Mouse (Mus musculus) stomach, embryonic 14.5 days (tissue): ENCODE results near the gene Smoc1. TPM values are rescaled to one million over a fixed set of nuclear protein-coding genes. Genes with fewer than 3 reads are reported as not detected.

ENCODE experiments used
- ATAC-seq: fragments of 200-750 bp; cut with Nextera tagmentation; 2 replicates; pipeline ENCODE4 v1.8.0; 2017; ENCODE audit warnings: low read depth, moderate TSS enrichment; ENCODE audit not compliant: insufficient number of reproducible peaks, insufficient read depth, low FRiP score
- H3K27ac ChIP-seq: fragments of 300-500 bp; sonication (generic); 2 replicates; pipeline ENCODE4 v1.5.1; 2014; ENCODE audit warnings: mild to moderate bottlenecking, low read length, moderate library complexity, mixed read lengths
- H3K27me3 ChIP-seq: fragments of 300-500 bp; sonication (generic); 2 replicates; pipeline ENCODE4 v1.6.1; 2014; ENCODE audit warnings: low read length, control low read depth, mixed read lengths; ENCODE audit not compliant: control insufficient read depth, insufficient read depth
- H3K36me3 ChIP-seq: fragments of 300-500 bp; sonication (generic); 2 replicates; pipeline ENCODE4 v1.6.1; 2014; ENCODE audit warnings: mild to moderate bottlenecking, control low read depth, low read length, moderate library complexity, mixed read lengths; ENCODE audit not compliant: control insufficient read depth, insufficient read depth
- H3K4me1 ChIP-seq: fragments of 300-500 bp; sonication (generic); 2 replicates; pipeline ENCODE4 v1.6.1; 2014; ENCODE audit warnings: low read length, control low read depth, mixed read lengths; ENCODE audit not compliant: control insufficient read depth, insufficient read depth
- H3K4me2 ChIP-seq: fragments of 300-500 bp; sonication (generic); replicated peaks from 2 replicates; pipeline ENCODE4 v1.6.1; 2014; ENCODE audit warnings: low read depth, low read length, control low read depth
- H3K4me3 ChIP-seq: fragments of 300-500 bp; sonication (generic); 2 replicates; pipeline ENCODE4 v1.5.1; 2014; ENCODE audit warnings: low read depth, low read length, control low read depth
- H3K9ac ChIP-seq: fragments of 300-500 bp; sonication (generic); replicated peaks from 2 replicates; pipeline ENCODE4 v1.6.1; 2014; ENCODE audit warnings: low read depth, mild to moderate bottlenecking, control low read depth, low read length, moderate library complexity, mixed read lengths
- H3K9me3 ChIP-seq: fragments of 300-500 bp; sonication (generic); 2 replicates; pipeline ENCODE4 v1.6.1; 2016; ENCODE audit warnings: low read depth, low read length, control low read depth; ENCODE audit not compliant: control insufficient read depth
- WGBS: fragments of 180-500 bp; shearing (Covaris S2); extraction: QIAGEN DNeasy Blood & Tissue Kit; methylation state at CpG from one replicate; pipeline ENCODE4 v1.1.7; 2014; 5-methylcytosine and 5-hydroxymethylcytosine counted together
- polyA plus RNA-seq: library from polyadenylated mRNA; unstranded; fragments of >200 nt; fragmentation: Nextera tagmentation; extraction: Ambion mirVana; gene quantifications from 2 replicates; pipeline ENCODE4 v1.2.1, GENCODE M21; 2014

Smoc1 gene
- polyA plus RNA-seq, 1 experiment from 2014 or later = 4.7 TPM

- no peaks in the 10 kb centered on the region for H3K27me3 ChIP-seq
- H3K9me3 ChIP-seq = no peaks in the 10 kb centered on the region
- peaks cover 4% of the 10 kb centered on the region; the same call in 1 of the 2 replicates for H3K4me1 ChIP-seq
- 87% methylated on average over 5 of the region's 5 CpGs for WGBS
- no peak overlapping the region for H3K9ac ChIP-seq
- no peak overlapping the region for H3K27ac ChIP-seq
- no peak for ATAC-seq
- H3K4me3 ChIP-seq = no peak overlapping the region
- no peak overlapping the region for H3K4me2 ChIP-seq
- no peaks in the 10 kb centered on the region for H3K36me3 ChIP-seq
Measured at GRCm38 (mm10) chr12:81128693-81129092, 102.1 kb downstream of the Smoc1 start.

- no peak overlapping the region for H3K4me3 ChIP-seq
- H3K36me3 ChIP-seq = no peaks in the 10 kb centered on the region
- no peak overlapping the region for H3K9ac ChIP-seq
- H3K27ac ChIP-seq = no peak overlapping the region
- H3K27me3 ChIP-seq = no peaks in the 10 kb centered on the region
- ATAC-seq = no peak
- no peak overlapping the region for H3K4me2 ChIP-seq
- WGBS = 26% methylated on average over 3 of the region's 3 CpGs
- peaks cover 4% of the 10 kb centered on the region; the same call in 1 of the 2 replicates for H3K4me1 ChIP-seq
- no peaks in the 10 kb centered on the region for H3K9me3 ChIP-seq
Measured at GRCm38 (mm10) chr12:81130692-81131091, 104.1 kb downstream of the Smoc1 start.

DNA sequence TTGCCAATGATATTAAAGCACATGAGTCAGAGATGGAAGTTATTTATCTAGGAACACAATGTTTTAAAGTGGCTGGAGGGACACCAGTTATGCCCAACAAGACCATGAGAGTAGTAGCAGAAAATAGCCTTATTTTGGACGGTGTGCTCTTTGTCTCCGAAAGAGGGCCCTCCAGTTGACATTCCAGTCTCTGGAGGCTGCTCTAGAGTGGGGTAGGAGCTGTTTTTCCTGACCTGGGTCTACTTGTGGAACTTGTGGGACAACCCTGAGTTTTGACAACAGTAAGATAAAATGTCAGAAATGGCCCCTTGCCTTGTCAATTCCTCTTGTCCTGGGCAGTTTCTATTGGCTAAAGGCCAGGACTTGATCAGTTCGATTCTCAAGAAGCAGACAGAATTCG, 104.5 kb downstream of the Smoc1 start:
- ATAC-seq = no peak
- Histone ChIP-seq H3K4me3 (no peak overlapping the region), H3K36me3 (no peaks in the 10 kb centered on the region), H3K4me2 (no peak overlapping the region), H3K27ac (no peak overlapping the region), H3K9me3 (no peaks in the 10 kb centered on the region), H3K4me1 (peaks cover 4% of the 10 kb centered on the region; the same call in 1 of the 2 replicates), H3K9ac (no peak overlapping the region), H3K27me3 (no peaks in the 10 kb centered on the region)
- 50% methylated on average over 4 of the region's 4 CpGs for WGBS

DNA sequence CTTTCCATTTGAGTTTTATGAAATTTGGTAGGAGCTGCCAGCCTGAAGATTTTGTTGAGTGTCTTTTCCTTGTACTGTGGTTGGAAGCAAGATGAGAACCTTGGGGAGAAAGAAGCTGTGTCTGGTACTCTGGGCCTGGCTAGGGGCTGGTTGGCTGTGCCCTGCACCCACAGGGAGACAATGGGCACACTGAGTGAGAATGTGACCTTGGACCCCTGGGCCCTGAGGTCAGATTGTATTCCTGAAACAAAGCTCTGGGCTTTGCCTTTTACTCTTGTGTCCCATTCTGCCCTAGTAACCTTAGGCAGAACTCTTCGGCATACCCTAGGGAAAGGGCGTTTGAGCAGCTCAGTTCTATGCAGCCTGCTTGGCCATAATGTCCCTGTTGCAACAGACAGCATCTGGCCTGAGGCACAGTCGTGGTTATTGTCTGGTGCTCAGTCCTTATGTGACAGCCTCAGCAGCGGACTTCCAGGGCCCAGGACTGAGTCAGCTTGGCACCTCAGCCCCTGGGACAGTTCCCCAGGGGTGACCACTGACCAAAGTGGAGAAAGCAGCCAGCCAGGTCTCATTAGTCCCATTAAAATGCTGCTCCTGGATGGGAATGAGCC, 106.6 kb downstream of the Smoc1 start:
- Histone ChIP-seq H3K9me3 (no peaks in the 10 kb centered on the region), H3K27ac (peak overlapping the region; percentile 10; the same call in 1 of the 2 replicates), H3K9ac (no peak overlapping the region), H3K36me3 (no peaks in the 10 kb centered on the region), H3K4me1 (peaks cover 7% of the 10 kb centered on the region; the same call in 1 of the 2 replicates), H3K4me2 (no peak overlapping the region), H3K27me3 (no peaks in the 10 kb centered on the region), H3K4me3 (no peak overlapping the region)
- 76% methylated on average over 4 of the region's 4 CpGs for WGBS
- ATAC-seq = no peak

GRCm38 (mm10) chr12:81138217-81138616, 111.6 kb downstream of the Smoc1 start:
- WGBS = 79% methylated on average over 6 of the region's 6 CpGs
- Histone ChIP-seq H3K9me3 (no peaks in the 10 kb centered on the region), H3K36me3 (no peaks in the 10 kb centered on the region), H3K27me3 (no peaks in the 10 kb centered on the region), H3K9ac (no peak overlapping the region), H3K27ac (no peak overlapping the region), H3K4me2 (no peak overlapping the region), H3K4me3 (no peak overlapping the region), H3K4me1 (0 out of 2 replicates have a peak, but pooled peaks cover 10% of the 10 kb centered on the region)
- no peak for ATAC-seq

- H3K27me3 ChIP-seq = no peaks in the 10 kb centered on the region
- H3K4me1 ChIP-seq = 0 out of 2 replicates have a peak, but pooled peaks cover 10% of the 10 kb centered on the region
- H3K27ac ChIP-seq = no peak overlapping the region
- no peak overlapping the region for H3K4me2 ChIP-seq
- WGBS = 84% methylated on average over 6 of the region's 6 CpGs
- no peak for ATAC-seq
- H3K9me3 ChIP-seq = no peaks in the 10 kb centered on the region
- no peak overlapping the region for H3K9ac ChIP-seq
- no peaks in the 10 kb centered on the region for H3K36me3 ChIP-seq
- H3K4me3 ChIP-seq = no peak overlapping the region
Measured at GRCm38 (mm10) chr12:81139463-81139862, 112.9 kb downstream of the Smoc1 start.

- H3K27me3 ChIP-seq = no peaks in the 10 kb centered on the region
- ATAC-seq = peak; percentile 50
- 48% methylated on average over 9 of the region's 9 CpGs for WGBS
- H3K4me3 ChIP-seq = no peak overlapping the region
- H3K27ac ChIP-seq = peak overlapping the region; percentile 39; the same call in 1 of the 2 replicates
- 0 out of 2 replicates have a peak, but pooled peaks cover 10% of the 10 kb centered on the region for H3K4me1 ChIP-seq
- no peak overlapping the region for H3K4me2 ChIP-seq
- no peaks in the 10 kb centered on the region for H3K36me3 ChIP-seq
- H3K9ac ChIP-seq = no peak overlapping the region
- no peaks in the 10 kb centered on the region for H3K9me3 ChIP-seq
Measured at GRCm38 (mm10) chr12:81140594-81141328, 114.2 kb downstream of the Smoc1 start.

DNA sequence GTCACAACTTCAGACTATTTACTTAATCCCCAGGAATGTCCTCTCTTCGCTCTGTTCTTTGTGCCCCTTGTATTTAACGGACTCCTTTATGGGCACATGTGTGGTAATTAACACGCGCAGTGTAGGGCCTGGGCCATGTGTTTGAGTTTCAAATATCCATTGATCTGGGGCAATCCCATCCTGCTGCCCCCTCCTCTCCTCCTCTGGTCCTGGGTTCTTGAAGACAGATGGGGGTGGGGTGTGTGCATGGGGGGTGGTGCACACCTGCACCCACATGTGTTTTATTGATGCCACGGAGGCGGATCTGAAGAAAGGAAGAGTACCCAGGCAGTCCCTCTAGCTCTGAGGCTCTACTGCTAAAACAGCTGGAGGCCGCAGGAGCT, 114.7 kb downstream of the Smoc1 start:
- 40% methylated on average over 7 of the region's 7 CpGs for WGBS
- ATAC-seq = peak; percentile 44
- no peak overlapping the region for H3K4me2 ChIP-seq
- H3K36me3 ChIP-seq = no peaks in the 10 kb centered on the region
- no peak overlapping the region for H3K27ac ChIP-seq
- no peak overlapping the region for H3K4me3 ChIP-seq
- no peaks in the 10 kb centered on the region for H3K27me3 ChIP-seq
- H3K4me1 ChIP-seq = 0 out of 2 replicates have a peak, but pooled peaks cover 10% of the 10 kb centered on the region
- H3K9ac ChIP-seq = no peak overlapping the region
- H3K9me3 ChIP-seq = no peaks in the 10 kb centered on the region
